Mouse (Mus musculus) embryonic facial prominence, embryonic 11.5 days (tissue): ENCODE measurements at regions not wholly inside any gene's neighbourhood (a gene's known extent, or its start where the extent isn't known, plus 50 kb on each side); places are given as distances from the start of the nearest gene placed in this dataset.

Experiments
- ATAC-seq: fragments of 200-750 bp; cut with Nextera tagmentation; replicated peaks from 2 replicates; pipeline ENCODE4 v1.8.0; 2017; ENCODE audit warnings: low read depth; ENCODE audit not compliant: insufficient number of reproducible peaks, low FRiP score, low TSS enrichment
- DNase-seq: peaks from one replicate; pipeline ENCODE4 v3.0.0-alpha.2; 2015; ENCODE audit warnings: low spot score
- H3K27ac ChIP-seq: fragments of 300-500 bp; sonication (generic); replicated peaks from 2 replicates; pipeline ENCODE4 v1.5.1; 2014; ENCODE audit warnings: mild to moderate bottlenecking, low read depth, low read length, control low read depth
- H3K27me3 ChIP-seq: fragments of 300-500 bp; sonication (generic); 2 replicates; pipeline ENCODE4 v1.6.1; 2014; ENCODE audit warnings: mild to moderate bottlenecking, low read length, moderate library complexity, mixed read lengths; ENCODE audit not compliant: control insufficient read depth, insufficient read depth
- H3K36me3 ChIP-seq: fragments of 300-500 bp; sonication (generic); replicated peaks from 2 replicates; pipeline ENCODE4 v1.6.1; 2014; ENCODE audit warnings: low read depth, mild to moderate bottlenecking, low read length, moderate library complexity, mixed read lengths; ENCODE audit not compliant: control insufficient read depth, insufficient read depth
- H3K4me1 ChIP-seq: fragments of 300-500 bp; sonication (generic); 2 replicates; pipeline ENCODE4 v1.6.1; 2014; ENCODE audit warnings: low read length, mixed read lengths; ENCODE audit not compliant: control insufficient read depth, insufficient read depth
- H3K4me2 ChIP-seq: fragments of 300-500 bp; sonication (generic); 2 replicates; pipeline ENCODE4 v1.6.1; 2014; ENCODE audit warnings: low read depth, mild to moderate bottlenecking, control low read depth, low read length, moderate library complexity
- H3K4me3 ChIP-seq: fragments of 300-500 bp; sonication (generic); 2 replicates; pipeline ENCODE4 v1.5.1; 2014; ENCODE audit warnings: low read depth, low read length, control low read depth
- H3K9ac ChIP-seq: fragments of 300-500 bp; sonication (generic); replicated peaks from 2 replicates; pipeline ENCODE4 v1.6.1; 2014; ENCODE audit warnings: mild to moderate bottlenecking, control low read depth, low read length
- H3K9me3 ChIP-seq: fragments of 300-500 bp; sonication (generic); replicated peaks from 2 replicates; pipeline ENCODE4 v1.6.1; 2016; ENCODE audit warnings: mild to moderate bottlenecking, low read length, inconsistent platforms, mixed read lengths; ENCODE audit not compliant: control insufficient read depth
- WGBS: fragments of 180-500 bp; shearing (Covaris S2); extraction: QIAGEN DNeasy Blood & Tissue Kit; methylation state at CpG from one replicate; pipeline ENCODE4 v1.1.7; 2014; 5-methylcytosine and 5-hydroxymethylcytosine counted together

DNA sequence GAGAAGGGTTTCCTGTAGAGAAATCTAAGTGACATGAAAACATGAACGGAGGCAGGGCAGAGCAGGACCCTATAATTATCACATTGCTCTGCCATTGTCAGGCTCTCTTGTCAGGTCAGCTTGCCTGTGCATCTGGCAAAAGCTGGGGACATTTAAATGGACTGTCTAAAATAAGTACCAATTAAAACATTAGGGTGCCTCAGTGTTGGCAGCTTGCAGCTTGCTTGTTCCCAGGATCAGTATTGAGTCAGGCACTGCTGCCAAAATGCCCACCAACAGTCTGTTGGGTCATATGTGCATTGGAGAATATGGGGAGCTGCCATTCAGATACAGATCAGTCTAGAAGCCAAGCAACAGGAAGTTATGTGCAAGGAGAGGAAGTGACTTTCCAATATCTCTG is 349.5 kb upstream of the B3gat1 start:
- Histone ChIP-seq H3K9me3 (no peaks in the 10 kb centered on the region), H3K27ac (no peak overlapping the region), H3K9ac (no peak overlapping the region), H3K4me2 (no peak overlapping the region), H3K4me1 (no peaks in the 10 kb centered on the region), H3K27me3 (no peaks in the 10 kb centered on the region), H3K4me3 (no peak overlapping the region), H3K36me3 (no peaks in the 10 kb centered on the region)
- DNase-seq (no peak), ATAC-seq (no peak)
- WGBS = 46% methylated on average over 1 of the region's 1 CpGs

- DNase-seq = no peak
- H3K4me3 ChIP-seq = no peak overlapping the region
- H3K4me2 ChIP-seq = no peak overlapping the region
- no peaks in the 10 kb centered on the region for H3K36me3 ChIP-seq
- H3K4me1 ChIP-seq = no peaks in the 10 kb centered on the region
- WGBS = 69% methylated on average over 3 of the region's 3 CpGs
- no peaks in the 10 kb centered on the region for H3K9me3 ChIP-seq
- no peaks in the 10 kb centered on the region for H3K27me3 ChIP-seq
- no peak overlapping the region for H3K9ac ChIP-seq
- no peak overlapping the region for H3K27ac ChIP-seq
- ATAC-seq = no peak
Observed at GRCm38 (mm10) chr9:26398635-26399034, 334.9 kb upstream of the B3gat1 start.

DNA sequence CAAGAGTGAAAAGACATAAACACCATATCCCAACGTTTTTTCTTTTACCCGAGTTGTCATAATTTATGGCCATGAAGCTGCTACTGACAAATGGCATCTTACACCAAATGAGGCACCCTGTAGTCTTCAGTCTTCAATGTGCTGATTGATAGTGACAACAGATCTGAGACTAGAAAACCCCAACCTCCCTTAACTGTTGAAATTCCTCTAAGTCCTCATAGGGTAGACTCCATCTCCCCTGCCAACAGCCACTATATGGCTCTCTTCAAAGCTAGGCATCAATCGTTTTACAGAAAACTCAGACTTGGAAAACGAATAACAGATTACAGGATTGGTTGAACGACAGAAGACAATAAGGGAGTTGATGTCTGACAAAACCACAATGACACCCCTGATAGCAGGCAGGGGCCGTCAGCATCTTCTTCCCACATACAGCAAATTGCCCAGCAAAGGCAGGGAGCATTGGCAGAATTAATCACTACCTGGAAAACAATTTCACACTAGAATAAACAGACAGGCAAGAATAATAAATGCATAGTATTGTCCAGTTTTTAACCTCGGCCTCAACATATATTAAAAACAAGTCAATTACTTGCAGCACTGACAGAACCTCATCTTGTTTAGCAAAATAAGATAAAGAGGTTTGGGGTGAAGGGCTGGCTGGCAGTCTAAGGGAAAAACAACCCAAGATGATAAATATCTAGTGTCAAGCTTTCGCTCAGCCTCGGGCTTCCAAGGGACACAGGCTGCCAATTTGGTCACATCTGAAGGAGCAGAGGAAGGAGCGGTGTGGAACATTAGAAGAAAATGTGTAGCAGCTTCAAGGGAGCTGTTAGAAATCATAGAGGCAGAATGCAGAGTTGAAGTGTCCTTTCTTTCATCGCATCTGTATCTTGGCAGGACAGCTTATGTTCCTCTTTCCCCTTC is 310.4 kb upstream of the B3gat1 start:
- ATAC-seq = no peak
- no peak overlapping the region for H3K27ac ChIP-seq

GRCm38 (mm10) chr9:26435507-26435906 is 298.0 kb upstream of the B3gat1 start:
- H3K9ac ChIP-seq = no peak overlapping the region
- H3K9me3 ChIP-seq = no peaks in the 10 kb centered on the region
- no peaks in the 10 kb centered on the region for H3K4me1 ChIP-seq
- no peak for ATAC-seq
- no peak for DNase-seq
- no peak overlapping the region for H3K27ac ChIP-seq
- H3K4me2 ChIP-seq = no peak overlapping the region
- no peaks in the 10 kb centered on the region for H3K36me3 ChIP-seq
- H3K27me3 ChIP-seq = no peaks in the 10 kb centered on the region
- H3K4me3 ChIP-seq = no peak overlapping the region
- WGBS = 81% methylated on average over 2 of the region's 2 CpGs

More for the DNA sequence above, 310.4 kb upstream of the B3gat1 start:
- no peak overlapping the region for H3K4me3 ChIP-seq
- no peak overlapping the region for H3K9ac ChIP-seq
- no peaks in the 10 kb centered on the region for H3K36me3 ChIP-seq
- no peaks in the 10 kb centered on the region for H3K9me3 ChIP-seq
- 56% methylated on average over 11 of the region's 11 CpGs for WGBS
- H3K27me3 ChIP-seq = no peaks in the 10 kb centered on the region
- no peak for DNase-seq
- no peak overlapping the region for H3K4me2 ChIP-seq
- no peaks in the 10 kb centered on the region for H3K4me1 ChIP-seq

- H3K4me1 ChIP-seq = no peaks in the 10 kb centered on the region
- H3K27ac ChIP-seq = no peak overlapping the region
- no peak overlapping the region for H3K4me3 ChIP-seq
- no peak for DNase-seq
- no peak overlapping the region for H3K9ac ChIP-seq
- ATAC-seq = no peak
- H3K36me3 ChIP-seq = no peaks in the 10 kb centered on the region
- H3K27me3 ChIP-seq = no peaks in the 10 kb centered on the region
- 65% methylated on average over 2 of the region's 2 CpGs for WGBS
- H3K4me2 ChIP-seq = no peak overlapping the region
- no peaks in the 10 kb centered on the region for H3K9me3 ChIP-seq
Observed at GRCm38 (mm10) chr9:26437244-26437643, 296.3 kb upstream of the B3gat1 start.

DNA sequence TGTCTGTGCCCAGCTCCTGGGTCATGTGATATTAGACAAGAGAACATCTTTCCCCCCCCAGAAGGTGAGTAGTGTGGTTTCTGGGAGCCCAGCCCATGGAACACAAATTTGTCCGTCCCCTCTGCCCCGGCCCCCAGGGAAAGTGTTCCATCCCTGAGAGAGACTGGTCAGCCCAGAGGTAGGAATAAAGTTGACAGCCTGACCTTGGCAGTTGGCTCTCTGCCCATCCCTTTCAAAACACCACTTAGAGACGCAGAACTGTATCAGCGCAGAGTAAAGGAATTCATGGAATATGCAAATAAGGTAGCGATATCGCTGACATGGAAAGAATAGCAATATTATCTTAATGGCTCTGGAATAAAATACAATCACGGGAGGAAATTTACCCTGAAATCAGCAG is 279.6 kb upstream of the B3gat1 start:
- H3K27me3 ChIP-seq = no peaks in the 10 kb centered on the region
- ATAC-seq (no peak), DNase-seq (no peak)
- no peaks in the 10 kb centered on the region for H3K36me3 ChIP-seq
- WGBS = 82% methylated on average over 7 of the region's 7 CpGs
- no peak overlapping the region for H3K4me3 ChIP-seq
- H3K27ac ChIP-seq = no peak overlapping the region
- no peak overlapping the region for H3K9ac ChIP-seq
- H3K4me1 ChIP-seq = no peaks in the 10 kb centered on the region
- no peak overlapping the region for H3K4me2 ChIP-seq
- no peaks in the 10 kb centered on the region for H3K9me3 ChIP-seq

GRCm38 (mm10) chr9:26461081-26461480 is 272.4 kb upstream of the B3gat1 start:
- 51% methylated on average over 2 of the region's 2 CpGs for WGBS

DNA sequence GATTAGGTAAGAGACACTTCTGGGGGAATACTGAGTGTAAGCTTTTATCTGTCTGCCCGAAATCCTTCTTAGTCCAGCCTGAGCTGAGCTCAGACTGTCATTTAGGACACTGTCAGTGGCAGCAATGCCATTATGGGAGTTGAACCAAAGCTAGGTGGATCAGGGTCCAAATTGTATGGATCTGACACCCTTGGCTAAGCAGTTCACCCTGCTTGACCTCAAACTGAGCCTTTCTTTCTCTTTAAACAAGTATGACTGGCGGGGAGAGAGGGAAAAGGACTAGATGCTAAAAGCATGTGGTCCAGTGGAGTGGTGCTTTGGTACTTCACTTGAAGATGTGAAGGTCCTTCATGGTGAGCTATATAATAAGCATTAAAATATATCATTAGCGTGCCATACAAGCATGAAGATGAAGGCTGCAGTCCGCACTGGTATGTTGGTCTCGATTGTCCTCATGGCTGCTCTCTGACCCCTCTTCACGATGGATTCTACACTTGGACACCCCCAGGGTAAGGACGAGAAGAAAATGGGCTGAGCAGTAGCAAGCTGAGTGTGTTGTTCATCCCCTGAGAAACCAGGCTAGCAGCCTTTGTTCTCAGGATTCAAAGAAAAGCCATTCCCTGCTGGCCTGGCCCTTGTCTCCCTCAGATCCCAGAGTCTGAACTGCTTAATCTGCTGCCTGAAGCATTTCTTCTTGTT is 262.7 kb upstream of the B3gat1 start:
- Histone ChIP-seq H3K36me3 (no peaks in the 10 kb centered on the region), H3K27me3 (no peaks in the 10 kb centered on the region), H3K9ac (no peak overlapping the region), H3K4me1 (no peaks in the 10 kb centered on the region), H3K27ac (no peak overlapping the region), H3K4me2 (no peak overlapping the region), H3K9me3 (no peaks in the 10 kb centered on the region), H3K4me3 (no peak overlapping the region)
- 45% methylated on average over 7 of the region's 7 CpGs for WGBS
- ATAC-seq (0 out of 2 replicates have a peak, but pooled peaks have one; percentile 29), DNase-seq (no peak)

More at GRCm38 (mm10) chr9:26461081-26461480, 272.4 kb upstream of the B3gat1 start:
- Histone ChIP-seq H3K4me3 (no peak overlapping the region), H3K27me3 (no peaks in the 10 kb centered on the region), H3K4me2 (no peak overlapping the region), H3K9ac (no peak overlapping the region), H3K4me1 (no peaks in the 10 kb centered on the region), H3K27ac (no peak overlapping the region), H3K9me3 (no peaks in the 10 kb centered on the region), H3K36me3 (no peaks in the 10 kb centered on the region)
- ATAC-seq (no peak), DNase-seq (peak; percentile 10)
